Mouse (Mus musculus) myocyte (in vitro differentiated cells): Measurements from ENCODE around the gene Usp5. TPM values are rescaled to one million over a fixed set of nuclear protein-coding genes. Genes with fewer than 3 reads are reported as not detected.

Source experiments
- H3K27me3 ChIP-seq: one replicate; pipeline ENCODE4 v1.6.1; 2011; ENCODE audit not compliant: control insufficient read depth, insufficient read depth, insufficient read length
- H3K36me3 ChIP-seq: one replicate; pipeline ENCODE4 v1.6.1; 2011; ENCODE audit not compliant: control insufficient read depth, insufficient read depth
- H3K4me2 ChIP-seq: one replicate; pipeline ENCODE4 v1.6.1; 2011; ENCODE audit warnings: low read depth, control low read depth
- H3K4me3 ChIP-seq: one replicate; pipeline ENCODE4 v1.5.1; 2011; ENCODE audit warnings: mild to moderate bottlenecking, control low read depth, moderate library complexity
- H3K79me2 ChIP-seq: one replicate; pipeline ENCODE4 v1.6.1; 2011; ENCODE audit not compliant: control insufficient read depth, insufficient read depth
- H3ac ChIP-seq: one replicate; pipeline ENCODE4 v1.6.1; 2011; ENCODE audit not compliant: control insufficient read depth, insufficient read length
- CEBPB ChIP-seq: IDR thresholded peaks from 2 replicates; pipeline ENCODE4 v1.6.1; 2011; ENCODE audit warnings: mild to moderate bottlenecking, moderate library complexity; ENCODE audit not compliant: poor library complexity, insufficient read depth, severe bottlenecking
- E2F4 ChIP-seq: IDR thresholded peaks from one replicate; pipeline ENCODE4 v1.6.1; 2011; ENCODE audit warnings: mild to moderate bottlenecking, control low read depth, moderate library complexity; ENCODE audit not compliant: insufficient read depth
- MAX ChIP-seq: IDR thresholded peaks from one replicate; pipeline ENCODE4 v1.6.1; 2011; ENCODE audit warnings: low read depth, mild to moderate bottlenecking, control low read depth
- MYOD1 ChIP-seq, 3 experiments: IDR thresholded peaks; one replicate each; pipeline ENCODE4 v1.6.1; 2011; ENCODE audit warnings: control low read depth in 2 of 3, low read depth in 2 of 3, mild to moderate bottlenecking in 2 of 3, moderate library complexity in 1 of 3; ENCODE audit not compliant: insufficient read length in 2 of 3, control insufficient read depth in 1 of 3
- MYOG ChIP-seq, 3 experiments: IDR thresholded peaks; one replicate each; pipeline ENCODE4 v1.6.1; 2011; ENCODE audit warnings: control low read depth in 2 of 3, low read depth in 2 of 3, mild to moderate bottlenecking in 2 of 3; ENCODE audit not compliant: insufficient read length in 2 of 3, control insufficient read depth in 1 of 3, insufficient read depth in 1 of 3
- POLR2A ChIP-seq: IDR thresholded peaks from one replicate; pipeline ENCODE4 v1.6.1; 2011; ENCODE audit warnings: low read depth, mild to moderate bottlenecking, control low read depth, moderate library complexity; ENCODE audit not compliant: insufficient read length
- POLR2AphosphoS2 ChIP-seq: IDR thresholded peaks from one replicate; pipeline ENCODE4 v1.6.1; 2011; ENCODE audit warnings: low read depth, control low read depth; ENCODE audit not compliant: insufficient read length
- REST ChIP-seq: IDR thresholded peaks from one replicate; pipeline ENCODE4 v1.6.1; 2011; ENCODE audit warnings: mild to moderate bottlenecking, control low read depth, moderate library complexity; ENCODE audit not compliant: insufficient read depth, insufficient read length
- SRF ChIP-seq: IDR thresholded peaks from one replicate; pipeline ENCODE4 v1.6.1; 2011; ENCODE audit warnings: low read depth; ENCODE audit not compliant: control insufficient read depth, insufficient read length
- TCF12 ChIP-seq: IDR thresholded peaks from one replicate; pipeline ENCODE4 v1.6.1; 2011; ENCODE audit warnings: mild to moderate bottlenecking, control low read depth; ENCODE audit not compliant: poor library complexity, insufficient read depth, severe bottlenecking
- TCF3 ChIP-seq: IDR thresholded peaks from one replicate; pipeline ENCODE4 v1.6.1; 2011; ENCODE audit warnings: low read depth, control low read depth; ENCODE audit not compliant: insufficient read length
- USF1 ChIP-seq: IDR thresholded peaks from one replicate; pipeline ENCODE4 v1.6.1; 2011; ENCODE audit warnings: low read depth, mild to moderate bottlenecking, control low read depth, moderate library complexity
- polyA plus RNA-seq: library from polyadenylated mRNA; unstranded; fragments of >200 nt; fragmentation: generic; extraction: Trizol; gene quantifications from one replicate; pipeline ENCODE4 v1.2.1, GENCODE M21; 2012; ENCODE audit warnings: missing spikeins

The Usp5 gene
- polyA plus RNA-seq, 1 experiment: 123 TPM

DNA sequence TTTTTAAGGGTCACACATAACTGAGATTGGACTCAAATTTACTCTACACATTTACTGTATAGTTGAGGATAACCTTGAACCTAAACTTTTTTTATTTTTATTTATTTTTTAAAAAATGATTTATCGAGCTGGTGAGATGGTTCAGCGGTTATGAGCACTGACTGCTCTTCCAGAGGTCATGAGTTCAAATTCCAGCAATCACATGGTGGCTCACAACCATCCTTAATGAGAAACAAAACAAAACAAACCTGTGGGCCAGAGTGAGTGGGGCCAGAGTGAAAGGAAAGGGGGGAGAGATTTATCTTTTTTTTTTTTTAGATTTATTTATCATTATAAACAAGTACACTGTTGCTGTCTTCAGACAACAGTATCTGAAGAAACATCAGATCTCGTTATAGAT is 37.4 kb downstream of the Usp5 start:
- Histone ChIP-seq H3K27me3 (no peaks in the 10 kb centered on the region), H3K36me3 (no peaks in the 10 kb centered on the region), H3ac (no peak overlapping the region), H3K4me3 (no peak overlapping the region), H3K79me2 (no peaks in the 10 kb centered on the region), H3K4me2 (no peak overlapping the region)
- TF ChIP-seq POLR2A (no peak), MYOG (IDR thresholded peaks at IDR 0.05; ENCODE audit: control insufficient read depth in 1 of 3, insufficient read depth in 1 of 3, insufficient read length in 2 of 3, low read depth in 2 of 3) (no peak), MAX (no peak), SRF (no peak), MYOD1 (IDR thresholded peaks at IDR 0.05; ENCODE audit: control insufficient read depth in 1 of 3, insufficient read length in 2 of 3, low read depth in 2 of 3) (no peak), TCF3 (no peak), POLR2AphosphoS2 (no peak), TCF12 (no peak), CEBPB (no peak), USF1 (no peak), REST (no peak), E2F4 (no peak)

DNA sequence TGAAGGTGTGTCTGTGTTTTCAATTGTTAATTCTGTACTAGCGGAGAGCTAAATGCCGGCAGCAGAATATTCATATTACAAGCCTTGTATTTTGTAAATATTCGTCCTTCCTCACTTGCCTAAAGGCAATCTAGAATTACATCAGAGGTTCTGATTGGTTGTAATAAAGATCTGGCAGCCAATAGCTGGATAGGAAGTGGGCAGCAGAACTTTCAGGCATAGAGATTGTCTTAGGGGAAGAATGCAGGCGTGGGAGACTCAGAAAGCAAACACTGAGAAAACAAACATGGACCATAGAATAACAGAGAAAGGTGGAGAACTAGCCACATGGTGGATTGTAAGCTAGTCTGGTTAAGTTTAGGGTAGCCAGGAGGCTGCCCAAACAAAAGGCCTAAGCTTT is 39.2 kb downstream of the Usp5 start:
- H3K4me3 ChIP-seq: no peak overlapping the region
- TF ChIP-seq TCF3 (no peak), REST (no peak), SRF (no peak), MYOD1 (IDR thresholded peaks at IDR 0.05; ENCODE audit: control insufficient read depth in 1 of 3, insufficient read length in 2 of 3, low read depth in 2 of 3) (no peak), POLR2A (no peak)
- H3K27me3 ChIP-seq: no peaks in the 10 kb centered on the region
- no peaks in the 10 kb centered on the region for H3K36me3 ChIP-seq
- no peak overlapping the region for H3K4me2 ChIP-seq
- no peaks in the 10 kb centered on the region for H3K79me2 ChIP-seq
- no peak overlapping the region for H3ac ChIP-seq

DNA sequence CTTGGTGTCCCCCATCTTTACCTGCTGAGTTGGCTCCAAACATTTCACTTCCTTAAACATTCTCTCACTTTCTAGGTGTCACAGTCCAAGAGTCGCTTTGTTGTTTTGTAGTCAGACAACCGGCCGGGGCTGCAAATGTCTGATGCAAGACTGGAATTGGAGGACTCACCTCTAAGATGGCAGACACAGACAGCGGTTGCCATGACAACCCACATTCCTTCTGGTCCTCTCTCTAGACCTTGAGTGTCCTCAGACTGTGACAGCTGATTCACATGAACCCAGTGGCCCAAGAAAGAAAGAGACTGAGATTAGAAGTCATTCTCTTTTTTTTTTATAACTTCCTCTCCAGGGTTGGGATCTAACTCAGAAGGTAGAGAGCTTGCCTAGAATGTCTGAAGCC is 39.8 kb downstream of the Usp5 start:
- no peaks in the 10 kb centered on the region for H3K27me3 ChIP-seq
- no peak overlapping the region for H3K4me2 ChIP-seq
- no peaks in the 10 kb centered on the region for H3K36me3 ChIP-seq
- no peaks in the 10 kb centered on the region for H3K79me2 ChIP-seq
- H3K4me3 ChIP-seq: no peak overlapping the region
- H3ac ChIP-seq: no peak overlapping the region
- no peak for TF ChIP-seq MAX
- TF ChIP-seq POLR2AphosphoS2: no peak
- TF ChIP-seq SRF: no peak
- no peak for TF ChIP-seq E2F4
- TF ChIP-seq POLR2A: no peak
- TF ChIP-seq TCF12: no peak
- TF ChIP-seq MYOD1 (IDR thresholded peaks at IDR 0.05; ENCODE audit: control insufficient read depth in 1 of 3, insufficient read length in 2 of 3, low read depth in 2 of 3): no peak
- no peak for TF ChIP-seq REST
- no peak for TF ChIP-seq USF1
- TF ChIP-seq MYOG (IDR thresholded peaks at IDR 0.05; ENCODE audit: control insufficient read depth in 1 of 3, insufficient read depth in 1 of 3, insufficient read length in 2 of 3, low read depth in 2 of 3): no peak
- no peak for TF ChIP-seq TCF3

DNA sequence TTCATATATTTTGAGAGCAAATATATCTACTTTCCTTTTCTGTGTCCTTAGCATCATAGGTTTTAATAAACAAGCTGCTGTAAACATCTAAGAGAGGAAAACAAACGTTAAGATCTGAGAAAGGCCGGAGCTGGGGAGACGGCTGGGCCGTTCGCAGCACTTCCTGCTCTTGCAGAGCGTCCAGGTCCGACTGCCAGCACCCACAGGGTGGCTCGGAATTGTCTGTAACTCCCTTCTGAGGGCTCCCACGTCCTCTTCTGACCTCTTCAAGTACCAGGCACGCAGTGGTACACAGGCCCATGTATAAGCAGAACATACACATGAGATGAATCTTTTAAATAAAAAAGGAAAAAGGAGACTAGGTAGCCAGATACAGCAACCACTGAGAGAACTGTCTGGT is 41.6 kb downstream of the Usp5 start:
- Histone ChIP-seq H3K4me3 (no peak overlapping the region), H3ac (no peak overlapping the region), H3K27me3 (no peaks in the 10 kb centered on the region), H3K79me2 (no peaks in the 10 kb centered on the region), H3K36me3 (no peaks in the 10 kb centered on the region), H3K4me2 (no peak overlapping the region)
- no peak for TF ChIP-seq POLR2A
- TF ChIP-seq MYOD1 (IDR thresholded peaks at IDR 0.05; ENCODE audit: control insufficient read depth in 1 of 3, insufficient read length in 2 of 3, low read depth in 2 of 3): no peak
- no peak for TF ChIP-seq TCF12
- TF ChIP-seq TCF3: no peak
- no peak for TF ChIP-seq CEBPB

DNA sequence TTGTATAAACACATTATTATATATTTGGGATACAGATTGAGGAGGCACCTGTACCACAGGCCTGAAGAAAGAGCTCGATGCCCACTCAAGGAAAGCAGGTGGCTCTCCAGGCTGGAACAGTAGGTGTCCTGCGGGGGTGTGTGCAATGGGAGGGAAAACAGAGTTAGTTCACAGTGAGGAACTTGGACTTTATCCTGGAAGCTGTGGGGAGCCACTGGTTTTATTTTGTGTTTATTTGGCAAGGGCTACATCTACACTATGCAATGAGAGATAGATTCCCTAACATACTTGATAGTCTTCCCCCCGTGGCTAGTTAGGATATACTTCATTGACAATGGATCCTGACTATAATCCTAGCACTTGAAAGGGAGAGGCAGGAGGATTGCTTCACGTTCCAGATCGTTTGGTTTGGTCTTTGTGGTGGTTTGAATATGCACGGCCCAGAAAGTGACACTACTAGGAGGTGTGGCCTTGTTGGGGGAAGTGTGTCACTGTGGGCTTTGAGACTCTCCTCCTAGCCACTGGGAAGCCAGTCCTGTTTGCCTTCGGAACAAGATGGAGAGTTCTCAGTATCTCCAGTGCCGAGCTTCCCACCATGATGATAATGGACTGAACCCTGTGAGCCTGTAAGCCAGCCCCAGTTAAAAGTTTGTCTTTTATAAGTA is 42.4 kb downstream of the Usp5 start:
- Histone ChIP-seq H3ac (no peak overlapping the region), H3K27me3 (no peaks in the 10 kb centered on the region), H3K4me3 (no peak overlapping the region), H3K79me2 (no peaks in the 10 kb centered on the region), H3K4me2 (no peak overlapping the region), H3K36me3 (no peaks in the 10 kb centered on the region)
- TF ChIP-seq REST: no peak
- TF ChIP-seq SRF: no peak
- no peak for TF ChIP-seq POLR2AphosphoS2
- TF ChIP-seq E2F4: no peak
- no peak for TF ChIP-seq USF1
- TF ChIP-seq TCF3: no peak
- no peak for TF ChIP-seq CEBPB
- TF ChIP-seq MAX: no peak
- no peak for TF ChIP-seq MYOD1 (IDR thresholded peaks at IDR 0.05; ENCODE audit: control insufficient read depth in 1 of 3, insufficient read length in 2 of 3, low read depth in 2 of 3)
- no peak for TF ChIP-seq POLR2A
- no peak for TF ChIP-seq TCF12
- no peak for TF ChIP-seq MYOG (IDR thresholded peaks at IDR 0.05; ENCODE audit: control insufficient read depth in 1 of 3, insufficient read depth in 1 of 3, insufficient read length in 2 of 3, low read depth in 2 of 3)
